Mouse (Mus musculus) embryo, embryonic 10.5 days (tissue): ENCODE results near the gene Slc41a1.

ENCODE experiments used
- DNase-seq: peaks from one replicate; pipeline ENCODE4 v3.0.0-alpha.2; 2015; ENCODE audit warnings: low spot score

Gene Slc41a1

GRCm38 (mm10) chr1:131827787-131828258 lies 530 bp downstream of the Slc41a1 start:
- peak; percentile 98 for DNase-seq

- peak; percentile 68 for DNase-seq
Measured at GRCm38 (mm10) chr1:131828297-131829126, 1.2 kb downstream of the Slc41a1 start.

- peak; percentile 2 for DNase-seq
Measured at GRCm38 (mm10) chr1:131829279-131829678, 2.0 kb downstream of the Slc41a1 start.

GRCm38 (mm10) chr1:131830561-131830960 lies 3.3 kb downstream of the Slc41a1 start:
- no peak for DNase-seq

GRCm38 (mm10) chr1:131830971-131831641 lies 3.8 kb downstream of the Slc41a1 start:
- DNase-seq = no peak

GRCm38 (mm10) chr1:131837035-131837434 lies 9.7 kb downstream of the Slc41a1 start:
- no peak for DNase-seq

GRCm38 (mm10) chr1:131838542-131838941 lies 11.2 kb downstream of the Slc41a1 start:
- no peak for DNase-seq

- DNase-seq = no peak
Measured at GRCm38 (mm10) chr1:131839279-131839678, 12.0 kb downstream of the Slc41a1 start.

GRCm38 (mm10) chr1:131842221-131842620 lies 14.9 kb downstream of the Slc41a1 start:
- DNase-seq = no peak

GRCm38 (mm10) chr1:131843758-131844157 lies 16.5 kb downstream of the Slc41a1 start:
- no peak for DNase-seq

- DNase-seq = no peak
Measured at GRCm38 (mm10) chr1:131844883-131845282, 17.6 kb downstream of the Slc41a1 start.

GRCm38 (mm10) chr1:131846255-131846654 lies 19.0 kb downstream of the Slc41a1 start:
- DNase-seq = peak; percentile 38

GRCm38 (mm10) chr1:131861811-131862210 lies 34.5 kb downstream of the Slc41a1 start:
- DNase-seq = no peak

- DNase-seq = no peak
Measured at GRCm38 (mm10) chr1:131865596-131865995, 38.3 kb downstream of the Slc41a1 start.

- no peak for DNase-seq
Measured at GRCm38 (mm10) chr1:131866304-131866999, 39.2 kb downstream of the Slc41a1 start.

- peak; percentile 96 for DNase-seq
Measured at GRCm38 (mm10) chr1:131867093-131867945, 40.0 kb downstream of the Slc41a1 start, which contains the start of gene Rab29. Gene Rab29, plus strand, starts transcription at chr1:131867224.

GRCm38 (mm10) chr1:131867946-131868290 lies 40.6 kb downstream of the Slc41a1 start:
- peak; percentile 32 for DNase-seq

GRCm38 (mm10) chr1:131869561-131869960 lies 42.3 kb downstream of the Slc41a1 start:
- DNase-seq = no peak

GRCm38 (mm10) chr1:131872856-131873255 lies 45.6 kb downstream of the Slc41a1 start:
- no peak for DNase-seq

GRCm38 (mm10) chr1:131879816-131880215 lies 52.5 kb downstream of the Slc41a1 start:
- no peak for DNase-seq

- DNase-seq = peak; percentile 53
Measured at GRCm38 (mm10) chr1:131882787-131883186, 55.5 kb downstream of the Slc41a1 start.

GRCm38 (mm10) chr1:131886173-131886572 lies 58.9 kb downstream of the Slc41a1 start:
- DNase-seq = no peak
